Mouse (Mus musculus): ENCODE data around the gene Gm609. TPM values are rescaled to one million over a fixed set of nuclear protein-coding genes. Genes with fewer than 3 reads are reported as not detected.
"Not testable (repeated sequence)": the region's sequence is repeated elsewhere in the genome, so short reads cannot be mapped to it uniquely, and the experiment has no call there.

The Gm609 gene
- polyA plus RNA-seq (2014; fragmentation: Nextera tagmentation; extraction: Ambion mirVana), result not detected in 2 replicates

GRCm38 (mm10) chr16:45492927-45493326 is at the start of gene Gm609:
Gene Gm609 (minus strand): TSS chr16:45492969.
- H3K36me3 ChIP-seq (ENCODE audit: control insufficient read depth, insufficient read depth, low read length), result no peaks in the 10 kb centered on the region
- DNase-seq (ENCODE audit: low spot score), result no peak
- WGBS, result 69% methylated on average over 5 of the region's 5 CpGs

GRCm38 (mm10) chr16:45542108-45542507 is 49.3 kb upstream of the Gm609 start:
- DNase-seq (ENCODE audit: low spot score) (no peak), ATAC-seq (no peak)
- H3K27me3 ChIP-seq (replicated peaks; ENCODE audit: control insufficient read depth, insufficient read depth, low read length), result no peaks in the 10 kb centered on the region
- no peak overlapping the region for H3K4me2 ChIP-seq (ENCODE audit: low read length)
- no peaks in the 10 kb centered on the region for H3K9me3 ChIP-seq (replicated peaks; ENCODE audit: control insufficient read depth, low read length)
- H3K36me3 ChIP-seq (ENCODE audit: control insufficient read depth, insufficient read depth, low read length), result no peaks in the 10 kb centered on the region
- no peaks in the 10 kb centered on the region for H3K4me1 ChIP-seq (ENCODE audit: control insufficient read depth, insufficient read depth, low read length)
- no peak overlapping the region for H3K9ac ChIP-seq (ENCODE audit: low read length)
- H3K27ac ChIP-seq (ENCODE audit: low read depth, low read length), result no peak overlapping the region
- H3K4me3 ChIP-seq (ENCODE audit: low read depth, low read length), result no peak overlapping the region

More at GRCm38 (mm10) chr16:45492927-45493326, at the start of gene Gm609:
- no peak within 1 kb of the TSS for H3K27ac ChIP-seq (ENCODE audit: low read depth, low read length)
- H3K4me3 ChIP-seq (ENCODE audit: low read depth, low read length), result no peak within 1 kb of the TSS
- ATAC-seq, result no peak
- no peak within 1 kb of the TSS for H3K4me2 ChIP-seq (ENCODE audit: low read length)
- H3K9ac ChIP-seq (ENCODE audit: low read length), result no peak within 1 kb of the TSS
- H3K4me1 ChIP-seq (ENCODE audit: control insufficient read depth, insufficient read depth, low read length), result no peaks in the 10 kb centered on the region
- H3K27me3 ChIP-seq (replicated peaks; ENCODE audit: control insufficient read depth, insufficient read depth, low read length), result no peaks in the 10 kb centered on the region
- no peaks in the 10 kb centered on the region for H3K9me3 ChIP-seq (replicated peaks; ENCODE audit: control insufficient read depth, low read length)

GRCm38 (mm10) chr16:45538342-45538741 is 45.6 kb upstream of the Gm609 start:
- H3K4me2 ChIP-seq (ENCODE audit: low read length); H3K4me3 ChIP-seq (ENCODE audit: low read depth, low read length); DNase-seq (ENCODE audit: low spot score); H3K27ac ChIP-seq (ENCODE audit: low read depth, low read length); ATAC-seq; H3K27me3 ChIP-seq (replicated peaks; ENCODE audit: control insufficient read depth, insufficient read depth, low read length); H3K36me3 ChIP-seq (ENCODE audit: control insufficient read depth, insufficient read depth, low read length); H3K9me3 ChIP-seq (replicated peaks; ENCODE audit: control insufficient read depth, low read length); H3K4me1 ChIP-seq (ENCODE audit: control insufficient read depth, insufficient read depth, low read length); H3K9ac ChIP-seq (ENCODE audit: low read length): not testable (repeated sequence)
- 82% methylated on average over 1 of the region's 1 CpGs for WGBS

GRCm38 (mm10) chr16:45535009-45535408 is 42.2 kb upstream of the Gm609 start, which contains the start of gene Slc9c1:
Gene Slc9c1 (plus strand): TSS chr16:45535309.
- Histone ChIP-seq H3K27ac (ENCODE audit: low read depth, low read length) (no peak within 1 kb of the TSS), H3K4me3 (ENCODE audit: low read depth, low read length) (no peak within 1 kb of the TSS), H3K9me3 (replicated peaks; ENCODE audit: control insufficient read depth, low read length) (no peaks in the 10 kb centered on the region), H3K4me2 (ENCODE audit: low read length) (no peak within 1 kb of the TSS), H3K36me3 (ENCODE audit: control insufficient read depth, insufficient read depth, low read length) (no peaks in the 10 kb centered on the region), H3K27me3 (replicated peaks; ENCODE audit: control insufficient read depth, insufficient read depth, low read length) (no peaks in the 10 kb centered on the region), H3K4me1 (ENCODE audit: control insufficient read depth, insufficient read depth, low read length) (no peaks in the 10 kb centered on the region), H3K9ac (ENCODE audit: low read length) (no peak within 1 kb of the TSS)
- no peak for DNase-seq (ENCODE audit: low spot score)
- ATAC-seq, result no peak
- WGBS, result 91% methylated on average over 5 of the region's 5 CpGs

GRCm38 (mm10) chr16:45531950-45532349 is 39.2 kb upstream of the Gm609 start, which contains the start of gene Gm17783:
Gene Gm17783 (minus strand): TSS chr16:45532050.
- Histone ChIP-seq H3K9me3 (replicated peaks; ENCODE audit: control insufficient read depth, low read length) (no peaks in the 10 kb centered on the region), H3K4me1 (ENCODE audit: control insufficient read depth, insufficient read depth, low read length) (no peaks in the 10 kb centered on the region), H3K4me2 (ENCODE audit: low read length) (no peak within 1 kb of the TSS), H3K27me3 (replicated peaks; ENCODE audit: control insufficient read depth, insufficient read depth, low read length) (no peaks in the 10 kb centered on the region), H3K9ac (ENCODE audit: low read length) (no peak within 1 kb of the TSS), H3K36me3 (ENCODE audit: control insufficient read depth, insufficient read depth, low read length) (no peaks in the 10 kb centered on the region), H3K27ac (ENCODE audit: low read depth, low read length) (no peak within 1 kb of the TSS), H3K4me3 (ENCODE audit: low read depth, low read length) (no peak within 1 kb of the TSS)
- 78% methylated on average over 4 of the region's 4 CpGs for WGBS
- DNase-seq (ENCODE audit: low spot score), result no peak
- no peak for ATAC-seq

DNA sequence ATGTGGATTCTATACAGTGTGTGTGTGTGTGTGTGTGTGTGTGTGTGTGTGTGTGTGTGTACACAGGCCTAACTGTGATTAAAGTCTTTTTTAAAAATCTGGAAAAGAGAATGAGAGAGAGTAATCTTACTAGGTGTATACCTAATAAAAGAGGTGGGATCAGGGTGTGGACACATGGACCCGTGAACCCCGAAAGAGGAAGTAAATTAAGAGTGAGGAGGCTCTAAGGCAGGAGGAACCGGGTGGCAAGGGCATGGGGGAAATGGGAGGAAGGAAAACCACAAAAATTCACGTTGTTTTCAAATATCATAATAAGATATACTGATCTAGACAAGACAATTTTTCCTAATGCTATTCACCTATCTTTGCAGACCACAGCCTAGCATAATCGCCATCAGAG is 32.8 kb upstream of the Gm609 start:
- Histone ChIP-seq H3K4me3 (ENCODE audit: low read depth, low read length) (no peak overlapping the region), H3K4me1 (ENCODE audit: control insufficient read depth, insufficient read depth, low read length) (no peaks in the 10 kb centered on the region), H3K9me3 (replicated peaks; ENCODE audit: control insufficient read depth, low read length) (no peaks in the 10 kb centered on the region), H3K9ac (ENCODE audit: low read length) (no peak overlapping the region), H3K27ac (ENCODE audit: low read depth, low read length) (no peak overlapping the region), H3K27me3 (replicated peaks; ENCODE audit: control insufficient read depth, insufficient read depth, low read length) (no peaks in the 10 kb centered on the region), H3K36me3 (ENCODE audit: control insufficient read depth, insufficient read depth, low read length) (no peaks in the 10 kb centered on the region), H3K4me2 (ENCODE audit: low read length) (no peak overlapping the region)
- no peak for ATAC-seq
- no peak for DNase-seq (ENCODE audit: low spot score)
- 85% methylated on average over 5 of the region's 5 CpGs for WGBS

DNA sequence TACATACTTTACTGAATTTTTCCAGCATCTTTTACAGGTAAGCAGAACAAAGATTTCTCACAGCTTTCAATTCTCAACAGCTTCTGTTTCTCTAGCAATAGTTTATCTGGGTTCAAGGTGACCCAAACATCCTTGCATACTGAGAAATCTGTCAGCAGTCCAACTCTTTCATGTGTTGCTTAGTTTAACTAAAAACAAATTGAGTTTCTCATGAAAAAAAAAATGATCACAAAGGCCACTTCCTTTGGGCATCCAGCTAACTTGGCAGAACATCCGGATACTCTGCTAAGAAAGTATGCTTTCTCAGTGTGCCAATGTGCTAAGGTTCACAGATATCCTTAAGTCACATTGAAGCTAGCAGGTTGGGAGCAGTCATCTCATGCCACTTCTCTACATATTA is 2.6 kb upstream of the Gm609 start:
- Histone ChIP-seq H3K36me3 (ENCODE audit: control insufficient read depth, insufficient read depth, low read length) (no peaks in the 10 kb centered on the region), H3K27ac (ENCODE audit: low read depth, low read length) (no peak overlapping the region), H3K27me3 (replicated peaks; ENCODE audit: control insufficient read depth, insufficient read depth, low read length) (no peaks in the 10 kb centered on the region), H3K9ac (ENCODE audit: low read length) (no peak overlapping the region), H3K4me2 (ENCODE audit: low read length) (no peak overlapping the region), H3K4me1 (ENCODE audit: control insufficient read depth, insufficient read depth, low read length) (no peaks in the 10 kb centered on the region), H3K4me3 (ENCODE audit: low read depth, low read length) (no peak overlapping the region), H3K9me3 (replicated peaks; ENCODE audit: control insufficient read depth, low read length) (no peaks in the 10 kb centered on the region)
- DNase-seq (ENCODE audit: low spot score) (no peak), ATAC-seq (no peak)
- WGBS, result 86% methylated on average over 1 of the region's 1 CpGs

DNA sequence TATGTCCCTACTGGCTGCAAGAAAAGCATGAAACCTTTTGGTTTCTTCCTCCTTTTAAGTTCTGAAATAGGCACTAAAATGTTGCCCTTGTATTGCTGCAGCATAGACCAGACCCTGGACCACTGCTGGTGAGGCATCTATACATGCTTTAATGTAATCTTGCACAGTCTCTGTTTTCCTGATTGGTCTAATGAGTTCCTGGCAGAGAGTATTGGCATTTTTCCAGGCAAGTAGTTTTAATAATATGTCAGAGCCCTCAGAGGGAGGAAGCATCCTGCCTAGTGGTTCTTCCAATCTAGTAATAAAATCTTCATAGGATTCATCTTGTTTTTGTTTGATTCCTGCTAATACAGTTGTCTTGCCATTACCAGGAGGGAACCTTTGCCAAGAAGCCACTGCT is 15.8 kb downstream of the Gm609 start:
- Histone ChIP-seq H3K4me1 (ENCODE audit: control insufficient read depth, insufficient read depth, low read length) (no peaks in the 10 kb centered on the region), H3K9ac (ENCODE audit: low read length) (no peak overlapping the region), H3K9me3 (replicated peaks; ENCODE audit: control insufficient read depth, low read length) (no peaks in the 10 kb centered on the region), H3K27ac (ENCODE audit: low read depth, low read length) (no peak overlapping the region), H3K4me2 (ENCODE audit: low read length) (no peak overlapping the region), H3K4me3 (ENCODE audit: low read depth, low read length) (no peak overlapping the region), H3K27me3 (replicated peaks; ENCODE audit: control insufficient read depth, insufficient read depth, low read length) (no peaks in the 10 kb centered on the region), H3K36me3 (ENCODE audit: control insufficient read depth, insufficient read depth, low read length) (no peaks in the 10 kb centered on the region)
- ATAC-seq (peak; percentile 42; the same call in 1 of the 2 replicates), DNase-seq (ENCODE audit: low spot score) (peak; percentile 50)

- H3K4me1 ChIP-seq (ENCODE audit: control insufficient read depth, insufficient read depth, low read length); H3K4me2 ChIP-seq (ENCODE audit: low read length); ATAC-seq; DNase-seq (ENCODE audit: low spot score); H3K4me3 ChIP-seq (ENCODE audit: low read depth, low read length); H3K36me3 ChIP-seq (ENCODE audit: control insufficient read depth, insufficient read depth, low read length); H3K9me3 ChIP-seq (replicated peaks; ENCODE audit: control insufficient read depth, low read length); H3K27me3 ChIP-seq (replicated peaks; ENCODE audit: control insufficient read depth, insufficient read depth, low read length); H3K9ac ChIP-seq (ENCODE audit: low read length); H3K27ac ChIP-seq (ENCODE audit: low read depth, low read length): not testable (repeated sequence)
- WGBS, result 75% methylated on average over 3 of the region's 3 CpGs
These were observed 20.9 kb downstream of the Gm609 start for GRCm38 (mm10) chr16:45471836-45472235.
